Mouse (Mus musculus): Measurements from ENCODE around the gene Triobp. TPM values are rescaled to one million over a fixed set of nuclear protein-coding genes. Genes with fewer than 3 reads are reported as not detected.

Triobp gene
- polyA plus RNA-seq, 1 experiment from 2014 or later: 20.8 TPM

DNA sequence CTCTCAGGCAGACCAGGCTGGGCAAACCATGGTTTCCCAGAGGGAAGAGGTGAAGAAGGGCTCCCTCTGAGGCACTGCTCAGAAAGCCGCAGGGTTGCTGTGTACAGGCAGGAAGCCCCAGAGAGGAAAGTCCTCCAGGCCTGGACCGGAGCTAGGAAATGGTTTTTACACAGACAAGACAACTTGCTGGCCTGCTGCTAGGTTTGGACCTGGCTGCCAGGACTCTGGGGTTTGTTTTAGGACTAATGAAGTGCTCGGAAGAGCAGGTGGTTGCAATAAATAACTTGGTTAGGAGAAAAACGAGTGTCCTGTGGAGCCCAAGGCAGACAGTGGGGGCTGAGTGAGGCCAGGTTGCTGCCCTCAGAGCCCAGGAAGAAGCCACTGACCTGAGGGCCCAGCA, 100.7 kb downstream of the Triobp start:
- H3K27me3 ChIP-seq (ENCODE audit: control insufficient read depth, insufficient read depth, low read depth, low read length): peaks cover 15% of the 10 kb centered on the region
- peaks cover 5% of the 10 kb centered on the region for H3K36me3 ChIP-seq (ENCODE audit: control insufficient read depth, insufficient read depth)
- H3K4me1 ChIP-seq (ENCODE audit: control insufficient read depth, low read depth, low read length): peaks cover 16% of the 10 kb centered on the region
- no peaks in the 10 kb centered on the region for H3K9me3 ChIP-seq (replicated peaks; ENCODE audit: control insufficient read depth, low read length)
- H3K9ac ChIP-seq (ENCODE audit: low read depth, low read length): no peak overlapping the region
- 56% methylated on average over 4 of the region's 4 CpGs for WGBS (ENCODE audit: insufficient replicate concordance)
- no peak overlapping the region for H3K4me2 ChIP-seq (ENCODE audit: low read depth, low read length)
- H3K4me3 ChIP-seq (ENCODE audit: low read depth, low read length): no peak overlapping the region
- no peak for ATAC-seq (ENCODE audit: low read depth)
- H3K27ac ChIP-seq (ENCODE audit: low read length): no peak overlapping the region

DNA sequence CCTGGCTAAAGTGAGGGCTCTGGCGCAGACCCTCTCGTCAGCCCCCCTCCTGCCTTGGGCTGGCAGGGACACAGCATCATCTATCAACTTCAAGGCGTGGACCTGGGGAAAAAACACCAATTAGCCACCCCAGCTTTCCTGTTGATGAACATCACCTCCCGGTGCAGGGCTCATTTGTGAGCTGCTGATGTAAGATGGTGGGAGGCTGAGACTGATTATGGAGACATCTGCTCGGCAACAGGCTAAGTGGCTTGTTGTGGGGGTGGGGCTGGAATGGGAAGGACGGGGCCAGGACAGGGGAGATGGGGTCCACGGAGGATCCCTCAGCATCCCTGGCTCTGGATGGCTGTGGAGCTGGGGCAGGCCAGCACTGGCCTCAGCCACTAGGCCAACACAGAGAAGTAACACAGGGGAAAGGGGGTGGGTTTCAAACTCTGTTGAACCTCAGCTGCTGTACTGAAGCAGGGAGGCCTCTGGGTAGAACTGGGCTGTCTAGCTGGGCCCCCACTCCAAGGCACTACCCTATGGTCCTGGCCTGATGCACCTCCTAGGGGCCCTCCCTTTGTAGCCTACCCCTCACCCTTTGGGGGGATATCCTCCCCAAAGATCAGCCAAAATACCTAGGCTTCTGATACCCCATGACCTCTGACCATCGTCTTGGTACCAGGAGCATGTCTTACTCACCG, 102.8 kb downstream of the Triobp start:
- Histone ChIP-seq H3K9ac (ENCODE audit: low read depth, low read length) (no peak overlapping the region), H3K36me3 (ENCODE audit: control insufficient read depth, insufficient read depth) (peaks cover 26% of the 10 kb centered on the region), H3K4me1 (ENCODE audit: control insufficient read depth, low read depth, low read length) (peaks cover 14% of the 10 kb centered on the region), H3K27me3 (ENCODE audit: control insufficient read depth, insufficient read depth, low read depth, low read length) (no peaks in the 10 kb centered on the region), H3K27ac (ENCODE audit: low read length) (no peak overlapping the region), H3K9me3 (replicated peaks; ENCODE audit: control insufficient read depth, low read length) (no peaks in the 10 kb centered on the region), H3K4me2 (ENCODE audit: low read depth, low read length) (no peak overlapping the region), H3K4me3 (ENCODE audit: low read depth, low read length) (no peak overlapping the region)
- WGBS (ENCODE audit: insufficient replicate concordance): 61% methylated on average over 9 of the region's 9 CpGs
- no peak for ATAC-seq (ENCODE audit: low read depth)

DNA sequence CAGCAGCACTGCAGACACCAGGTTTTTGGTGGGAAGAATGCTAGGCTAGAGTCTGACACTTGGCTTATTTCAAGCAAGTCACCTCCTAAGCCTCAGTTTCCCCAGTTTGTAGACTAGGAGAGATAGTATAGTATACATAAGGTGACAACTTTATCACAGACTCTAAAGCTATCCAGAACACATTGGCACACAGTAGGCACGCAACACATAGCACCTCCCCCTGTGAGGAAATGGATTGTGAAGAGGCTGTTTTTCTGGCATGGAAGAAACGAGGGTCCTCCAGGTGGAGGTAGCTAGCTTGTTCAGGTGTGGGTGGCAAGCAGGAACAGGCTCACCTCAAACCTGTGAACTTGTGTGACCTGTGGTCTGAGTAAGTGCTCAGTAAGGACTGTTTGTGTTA, 103.4 kb downstream of the Triobp start:
- Histone ChIP-seq H3K36me3 (ENCODE audit: control insufficient read depth, insufficient read depth) (peaks cover 32% of the 10 kb centered on the region), H3K4me1 (ENCODE audit: control insufficient read depth, low read depth, low read length) (peaks cover 14% of the 10 kb centered on the region), H3K27ac (ENCODE audit: low read length) (peak overlapping the region; percentile 75), H3K4me3 (ENCODE audit: low read depth, low read length) (no peak overlapping the region), H3K9me3 (replicated peaks; ENCODE audit: control insufficient read depth, low read length) (no peaks in the 10 kb centered on the region), H3K4me2 (ENCODE audit: low read depth, low read length) (peak overlapping the region; percentile 26; the same call in 1 of the 2 replicates), H3K27me3 (ENCODE audit: control insufficient read depth, insufficient read depth, low read depth, low read length) (no peaks in the 10 kb centered on the region), H3K9ac (ENCODE audit: low read depth, low read length) (no peak overlapping the region)
- ATAC-seq (ENCODE audit: low read depth): no peak
- WGBS (ENCODE audit: insufficient replicate concordance): 57% methylated on average over 2 of the region's 2 CpGs

DNA sequence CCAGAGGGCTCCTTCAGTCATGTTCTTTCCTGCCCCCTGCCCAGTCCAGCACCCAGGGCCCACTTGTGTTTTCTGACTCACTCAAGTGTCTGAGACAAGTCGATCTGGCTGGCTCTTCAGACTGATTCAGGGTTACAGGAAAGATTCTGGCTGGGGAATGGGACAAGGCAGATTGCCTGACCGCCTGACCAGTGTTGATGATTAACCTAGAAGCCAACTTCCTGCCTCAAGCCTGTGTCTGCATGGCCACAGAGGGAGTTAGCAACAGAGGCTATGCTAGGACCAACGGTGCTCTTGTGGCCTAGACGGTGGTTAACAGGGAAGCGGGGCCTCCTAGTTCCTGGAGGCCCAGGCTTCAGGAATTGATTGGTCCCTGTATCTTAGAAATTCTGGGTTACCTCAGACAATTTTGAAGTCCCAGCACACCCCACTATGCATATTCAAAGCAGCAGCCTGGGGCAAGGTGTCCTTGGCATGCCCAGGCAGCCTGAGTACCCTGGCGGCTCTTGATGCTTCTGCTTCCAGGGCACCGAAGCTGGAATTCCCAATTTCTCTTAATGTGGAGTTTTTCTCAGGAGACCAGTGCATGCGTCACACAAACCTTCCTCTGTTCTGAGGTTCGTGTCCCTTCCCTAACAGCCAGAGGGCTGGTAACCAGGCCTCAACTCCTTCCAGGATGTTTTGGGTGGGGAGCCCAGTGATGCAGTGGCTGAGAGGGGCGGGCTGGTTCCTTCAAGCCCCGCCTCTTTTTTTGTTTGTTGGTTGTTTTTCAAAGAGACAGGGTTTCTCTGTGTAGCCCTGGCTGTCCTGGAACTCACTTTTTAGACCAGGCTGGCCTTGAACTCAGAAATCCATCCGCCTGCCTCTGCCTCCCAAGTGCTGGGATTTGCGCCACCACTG, 104.2 kb downstream of the Triobp start:
- peak overlapping the region; percentile 26; the same call in 1 of the 2 replicates for H3K4me2 ChIP-seq (ENCODE audit: low read depth, low read length)
- ATAC-seq (ENCODE audit: low read depth): peak; percentile 64
- H3K4me1 ChIP-seq (ENCODE audit: control insufficient read depth, low read depth, low read length): peaks cover 14% of the 10 kb centered on the region
- H3K4me3 ChIP-seq (ENCODE audit: low read depth, low read length): no peak overlapping the region
- H3K9me3 ChIP-seq (replicated peaks; ENCODE audit: control insufficient read depth, low read length): no peaks in the 10 kb centered on the region
- peaks cover 40% of the 10 kb centered on the region for H3K36me3 ChIP-seq (ENCODE audit: control insufficient read depth, insufficient read depth)
- no peaks in the 10 kb centered on the region for H3K27me3 ChIP-seq (ENCODE audit: control insufficient read depth, insufficient read depth, low read depth, low read length)
- 42% methylated on average over 13 of the region's 13 CpGs for WGBS (ENCODE audit: insufficient replicate concordance)
- no peak overlapping the region for H3K9ac ChIP-seq (ENCODE audit: low read depth, low read length)
- H3K27ac ChIP-seq (ENCODE audit: low read length): peak overlapping the region; percentile 75

DNA sequence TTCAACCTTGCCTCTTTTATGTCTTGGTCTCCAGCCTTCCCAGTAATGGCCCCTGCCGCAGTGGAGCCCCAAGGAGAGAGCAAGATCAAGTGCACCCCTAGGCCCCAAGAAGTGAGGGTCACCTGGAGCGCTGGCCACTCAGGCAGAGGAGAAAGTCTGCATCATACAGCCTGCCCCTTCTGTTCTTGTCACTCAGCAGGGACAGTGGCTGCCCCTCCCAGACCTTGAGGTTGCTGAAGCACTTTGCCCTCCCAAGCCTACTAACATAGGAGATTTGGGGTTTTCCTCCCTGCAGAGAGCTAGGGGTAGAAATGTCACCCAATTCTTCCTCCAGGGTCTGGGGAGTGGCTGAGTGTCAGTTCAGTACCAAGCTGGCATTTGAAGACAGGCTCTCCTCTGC, 104.8 kb downstream of the Triobp start:
- no peak for ATAC-seq (ENCODE audit: low read depth)
- H3K9me3 ChIP-seq (replicated peaks; ENCODE audit: control insufficient read depth, low read length): no peaks in the 10 kb centered on the region
- no peak overlapping the region for H3K4me3 ChIP-seq (ENCODE audit: low read depth, low read length)
- WGBS (ENCODE audit: insufficient replicate concordance): 86% methylated on average over 2 of the region's 2 CpGs
- no peak overlapping the region for H3K9ac ChIP-seq (ENCODE audit: low read depth, low read length)
- H3K4me2 ChIP-seq (ENCODE audit: low read depth, low read length): no peak overlapping the region
- H3K4me1 ChIP-seq (ENCODE audit: control insufficient read depth, low read depth, low read length): peaks cover 17% of the 10 kb centered on the region
- peak overlapping the region; percentile 44 for H3K27ac ChIP-seq (ENCODE audit: low read length)
- no peaks in the 10 kb centered on the region for H3K27me3 ChIP-seq (ENCODE audit: control insufficient read depth, insufficient read depth, low read depth, low read length)
- peaks cover 46% of the 10 kb centered on the region for H3K36me3 ChIP-seq (ENCODE audit: control insufficient read depth, insufficient read depth)

Small RNA genes within 50 kb of the gene (microRNA-seq; reads per million reads assigned to microRNA genes)
- 2.5 reads per million, percentile 4 among the genes with 10 or more reads in this experiment for gene Mir6956

Other genes starting within 250 kb of the Triobp start
- gene Elfn2, start 229.0 kb upstream of the Triobp start, polyA plus RNA-seq (2015; fragmentation: Nextera tagmentation; extraction: Ambion mirVana): not detected in 2 replicates
- 4.5 and 5.4 TPM in 2 replicates for gene Mfng, start 174.2 kb upstream of the Triobp start, polyA plus RNA-seq (2015; fragmentation: Nextera tagmentation; extraction: Ambion mirVana)
- gene Card10, start 144.7 kb upstream of the Triobp start, polyA plus RNA-seq (2015; fragmentation: Nextera tagmentation; extraction: Ambion mirVana): 1.8 and 2.1 TPM in 2 replicates
- 12.1 and 13.1 TPM in 2 replicates for gene Cdc42ep1, start 105.1 kb upstream of the Triobp start, polyA plus RNA-seq (2015; fragmentation: Nextera tagmentation; extraction: Ambion mirVana)
- gene Lgals2, start 92.2 kb upstream of the Triobp start, polyA plus RNA-seq (2015; fragmentation: Nextera tagmentation; extraction: Ambion mirVana): 9.1 and 15.8 TPM in 2 replicates
- gene Gga1, start 70.5 kb upstream of the Triobp start, polyA plus RNA-seq (2015; fragmentation: Nextera tagmentation; extraction: Ambion mirVana): 18.6 and 19.6 TPM in 2 replicates
- gene Gm49510, start 48.1 kb upstream of the Triobp start, polyA plus RNA-seq (2015; fragmentation: Nextera tagmentation; extraction: Ambion mirVana): 0.18 and 0.22 TPM in 2 replicates
- gene Sh3bp1, start 48.0 kb upstream of the Triobp start, polyA plus RNA-seq (2015; fragmentation: Nextera tagmentation; extraction: Ambion mirVana): 13.1 and 14.2 TPM in 2 replicates
- 2.7 and 3.1 TPM in 2 replicates for gene Pdxp, start 33.8 kb upstream of the Triobp start, polyA plus RNA-seq (2015; fragmentation: Nextera tagmentation; extraction: Ambion mirVana)
- 295 and 318 TPM in 2 replicates for gene Lgals1, start 21.0 kb upstream of the Triobp start, polyA plus RNA-seq (2015; fragmentation: Nextera tagmentation; extraction: Ambion mirVana)
- gene Nol12, start 12.8 kb upstream of the Triobp start, polyA plus RNA-seq (2015; fragmentation: Nextera tagmentation; extraction: Ambion mirVana): 24.0 and 25.1 TPM in 2 replicates
- gene H1f0, start 80.7 kb downstream of the Triobp start, polyA plus RNA-seq (2015; fragmentation: Nextera tagmentation; extraction: Ambion mirVana): 134 and 136 TPM in 2 replicates
- gene Galr3, start 94.2 kb downstream of the Triobp start, polyA plus RNA-seq (2015; fragmentation: Nextera tagmentation; extraction: Ambion mirVana): 0.20 TPM in 1 of 2 replicates, not detected in the other
- gene Ankrd54, start 115.2 kb downstream of the Triobp start, polyA plus RNA-seq (2015; fragmentation: Nextera tagmentation; extraction: Ambion mirVana): 36.7 and 40.9 TPM in 2 replicates
- 107 and 109 TPM in 2 replicates for gene Eif3l, start 127.5 kb downstream of the Triobp start, polyA plus RNA-seq (2015; fragmentation: Nextera tagmentation; extraction: Ambion mirVana)
- 0.93 and 1.0 TPM in 2 replicates for gene Micall1, start 161.2 kb downstream of the Triobp start, polyA plus RNA-seq (2015; fragmentation: Nextera tagmentation; extraction: Ambion mirVana)
- gene Polr2f, start 193.3 kb downstream of the Triobp start, polyA plus RNA-seq (2015; fragmentation: Nextera tagmentation; extraction: Ambion mirVana): 120 and 121 TPM in 2 replicates
- gene 1700088E04Rik, start 193.5 kb downstream of the Triobp start, polyA plus RNA-seq (2015; fragmentation: Nextera tagmentation; extraction: Ambion mirVana): 0.63 and 0.96 TPM in 2 replicates
- 0.05 and 0.13 TPM in 2 replicates for gene Sox10, start 217.5 kb downstream of the Triobp start, polyA plus RNA-seq (2015; fragmentation: Nextera tagmentation; extraction: Ambion mirVana)